Comparison of ENCODE assay signal across 7 mouse cellular contexts in the genomic region with DNA sequence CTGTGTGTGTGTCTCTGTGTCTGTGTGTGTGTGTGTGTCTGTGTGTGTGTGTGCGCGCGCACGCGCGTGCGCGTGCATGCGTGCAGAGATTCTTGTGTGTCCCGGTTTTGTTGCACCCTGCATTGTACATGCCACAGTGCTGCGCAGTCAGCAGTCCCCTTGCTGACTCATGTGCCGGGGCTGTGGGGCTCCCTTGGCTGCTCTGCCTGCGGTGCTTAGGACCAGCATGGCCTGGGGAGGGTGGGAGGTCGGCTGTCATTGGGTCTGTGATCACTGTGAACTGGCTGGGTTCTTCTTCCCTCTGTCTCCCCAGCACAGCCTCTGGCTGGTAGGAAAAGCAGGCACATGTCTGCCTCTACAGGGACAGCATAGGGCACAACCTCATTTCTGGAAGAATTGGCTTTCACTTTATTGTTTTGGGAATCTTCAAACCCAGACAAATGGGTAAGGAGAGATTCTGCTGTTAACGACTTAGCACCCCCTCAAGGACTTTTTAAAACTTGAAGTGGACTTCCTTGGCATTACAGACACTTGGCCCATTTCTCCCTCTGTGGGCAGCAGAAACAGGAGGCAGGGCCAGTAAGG. TPM values are rescaled to one million over a fixed set of nuclear protein-coding genes. Genes with fewer than 3 reads are reported as not detected.
DNase-seq lines count a peak whose midpoint lies in the region; ATAC-seq and TF ChIP-seq lines count a peak whose summit lies in the region.

No protein-coding gene starts in this region.

- TF ChIP-seq CTCF in cortical plate, adult 2 months (IDR thresholded peaks at IDR 0.05; ENCODE audit: extremely low read depth, insufficient read depth, low read length): no peak

- TF ChIP-seq POLR2A in cortical plate, adult 2 months (IDR thresholded peaks at IDR 0.05; ENCODE audit: extremely low read depth, insufficient read depth, low read length): no peak

- peak; percentile 22 to 24 for DNase-seq in urinary bladder, postnatal 36 days (ENCODE audit: low spot score in 2 of 2)
- DNase-seq in urinary bladder, adult 18-20 months (ENCODE audit: low spot score in 2 of 2): no peak
- peak; percentile 37 for DNase-seq in kidney, postnatal 14 days

- no peaks in the 10 kb centered on the region for H3K36me3 ChIP-seq in heart, embryonic 16.5 days (ENCODE audit: control insufficient read depth, insufficient read depth)
- no peaks in the 10 kb centered on the region for H3K36me3 ChIP-seq in megakaryocyte, embryonic 14.5 days (replicated peaks; ENCODE audit: low read length)
- H3K36me3 ChIP-seq in stomach, embryonic 16.5 days (ENCODE audit: control insufficient read depth, insufficient read depth, low read length): no peaks in the 10 kb centered on the region

- H3K4me1 ChIP-seq in cortical plate, adult 2 months (ENCODE audit: control insufficient read depth, insufficient read depth, low read length): peaks cover 9% of the 10 kb centered on the region; the same call in 1 of the 2 replicates
- peaks cover 46% of the 10 kb centered on the region for H3K4me1 ChIP-seq in heart, embryonic 16.5 days (ENCODE audit: control insufficient read depth, insufficient read depth, low read length)
- H3K4me1 ChIP-seq in megakaryocyte, embryonic 14.5 days: peaks cover 67% of the 10 kb centered on the region
- peaks cover 28% of the 10 kb centered on the region for H3K4me1 ChIP-seq in stomach, embryonic 16.5 days (ENCODE audit: control insufficient read depth, insufficient read depth, low read length)

- 62% methylated on average over 15 of the region's 15 CpGs for WGBS in heart, embryonic 16.5 days
- WGBS in stomach, embryonic 16.5 days: 63% methylated on average over 15 of the region's 15 CpGs

- H3K27ac ChIP-seq in cortical plate, adult 2 months (ENCODE audit: insufficient read depth, low read length): peak overlapping the region; percentile 7; the same call in 1 of the 2 replicates
- peak overlapping the region; percentile 89 for H3K27ac ChIP-seq in heart, embryonic 16.5 days (ENCODE audit: low read length)
- H3K27ac ChIP-seq in stomach, embryonic 16.5 days (ENCODE audit: low read length): peak overlapping the region; percentile 89

- H3K9me3 ChIP-seq in heart, embryonic 16.5 days (replicated peaks; ENCODE audit: control insufficient read depth, low read length): no peaks in the 10 kb centered on the region
- H3K9me3 ChIP-seq in megakaryocyte, embryonic 14.5 days: peaks cover 4% of the 10 kb centered on the region; the same call in 1 of the 2 replicates
- H3K9me3 ChIP-seq in stomach, embryonic 16.5 days (replicated peaks; ENCODE audit: control insufficient read depth, low read length): no peaks in the 10 kb centered on the region

- H3K4me2 ChIP-seq in heart, embryonic 16.5 days (ENCODE audit: low read depth, low read length): peak overlapping the region; percentile 72
- H3K4me2 ChIP-seq in stomach, embryonic 16.5 days (ENCODE audit: low read depth, low read length): peak overlapping the region; percentile 54

- no peaks in the 10 kb centered on the region for H3K27me3 ChIP-seq in heart, embryonic 16.5 days (ENCODE audit: control insufficient read depth, insufficient read depth, low read length)
- H3K27me3 ChIP-seq in megakaryocyte, embryonic 14.5 days (replicated peaks): peaks cover 36% of the 10 kb centered on the region
- H3K27me3 ChIP-seq in stomach, embryonic 16.5 days (ENCODE audit: control insufficient read depth, insufficient read depth, low read length): no peaks in the 10 kb centered on the region

- peak overlapping the region; percentile 68 for H3K9ac ChIP-seq in heart, embryonic 16.5 days (ENCODE audit: low read length)
- peak overlapping the region; percentile 65 for H3K9ac ChIP-seq in stomach, embryonic 16.5 days (ENCODE audit: low read length)

- 0 out of 2 replicates have a peak overlapping the region, but pooled peaks have one; percentile 14 for H3K4me3 ChIP-seq in cortical plate, adult 2 months (ENCODE audit: insufficient read depth, low read length)
- H3K4me3 ChIP-seq in heart, embryonic 16.5 days (ENCODE audit: low read length): peak overlapping the region; percentile 46
- H3K4me3 ChIP-seq in megakaryocyte, embryonic 14.5 days (replicated peaks): peak overlapping the region; percentile 92
- peak overlapping the region; percentile 32 for H3K4me3 ChIP-seq in stomach, embryonic 16.5 days (replicated peaks; ENCODE audit: low read length)

- ATAC-seq in heart, embryonic 16.5 days (replicated peaks; ENCODE audit: extremely low read depth, insufficient read depth, low FRiP score): 0 out of 2 replicates have a peak, but pooled peaks have one; percentile 21
- 0 out of 2 replicates have a peak, but pooled peaks have one; percentile 35 for ATAC-seq in stomach, embryonic 16.5 days (ENCODE audit: insufficient read depth, low FRiP score)

RNA-seq across cellular contexts. Expression of gene Bach2, which starts 11.2 kb away (rescaled TPM):
- 5.4 and 5.6 TPM in 2 replicates for polyA plus RNA-seq in cortical plate, adult 2 months (2012; rRNA removed)
- polyA plus RNA-seq in heart, embryonic 16.5 days (2015; fragmentation: Nextera tagmentation; extraction: Ambion mirVana): 4.8 and 5.0 TPM in 2 replicates
- 0.27 TPM in 1 of 2 replicates, not detected in the other for polyA plus RNA-seq in megakaryocyte, embryonic 14.5 days (2012; ENCODE audit: insufficient read depth, low replicate concordance)
- polyA plus RNA-seq in stomach, embryonic 16.5 days (2015; fragmentation: Nextera tagmentation; extraction: Ambion mirVana): 3.5 and 3.9 TPM in 2 replicates

Comparison
In these comparisons a context has a peak if more than half of its experiments do, and no peak if none do; other contexts are left out.
1. DNase-seq: peak in urinary bladder, postnatal 36 days (2 of 2) and kidney, postnatal 14 days (single experiment); none in urinary bladder, adult 18-20 months (0 of 2).
2. H3K27ac ChIP-seq: peak in every context shown above with its lines; median percentile 89 in heart, embryonic 16.5 days; 89 in stomach, embryonic 16.5 days; 7 in cortical plate, adult 2 months.
3. H3K4me3 ChIP-seq: peak in every context shown above with its lines; median percentile 92 in megakaryocyte, embryonic 14.5 days; 46 in heart, embryonic 16.5 days; 32 in stomach, embryonic 16.5 days; 14 in cortical plate, adult 2 months.